Mouse (Mus musculus) heart, embryonic 13.5 days (tissue): ENCODE data around the gene Pdk3. TPM values are rescaled to one million over a fixed set of nuclear protein-coding genes. Genes with fewer than 3 reads are reported as not detected.

Experiments
- ATAC-seq: fragments of 200-750 bp; cut with Nextera tagmentation; 2 replicates; pipeline ENCODE4 v1.8.0; 2017; ENCODE audit warnings: moderate TSS enrichment; ENCODE audit not compliant: insufficient number of reproducible peaks, low FRiP score, low TSS enrichment; ENCODE audit errors: extremely low read depth
- H3K27ac ChIP-seq: fragments of 300-500 bp; sonication (generic); replicated peaks from 2 replicates; pipeline ENCODE4 v1.5.1; 2015; ENCODE audit warnings: moderate library complexity, mild to moderate bottlenecking, inconsistent platforms
- H3K27me3 ChIP-seq: fragments of 300-500 bp; sonication (generic); replicated peaks from 2 replicates; pipeline ENCODE4 v1.6.1; 2015; ENCODE audit warnings: mild to moderate bottlenecking, inconsistent platforms
- H3K36me3 ChIP-seq: fragments of 300-500 bp; sonication (generic); 2 replicates; pipeline ENCODE4 v1.6.1; 2015; ENCODE audit warnings: mild to moderate bottlenecking, inconsistent platforms
- H3K4me1 ChIP-seq: fragments of 300-500 bp; sonication (generic); 2 replicates; pipeline ENCODE4 v1.6.1; 2015; ENCODE audit warnings: inconsistent platforms
- H3K4me2 ChIP-seq: fragments of 300-500 bp; sonication (generic); 2 replicates; pipeline ENCODE4 v1.6.1; 2015; ENCODE audit warnings: inconsistent platforms, mild to moderate bottlenecking, moderate library complexity
- H3K4me3 ChIP-seq: fragments of 300-500 bp; sonication (generic); 2 replicates; pipeline ENCODE4 v1.5.1; 2015; ENCODE audit warnings: moderate library complexity, mild to moderate bottlenecking, inconsistent platforms
- H3K9ac ChIP-seq: fragments of 300-500 bp; sonication (generic); 2 replicates; pipeline ENCODE4 v1.6.1; 2015; ENCODE audit warnings: inconsistent platforms, mild to moderate bottlenecking, moderate library complexity
- H3K9me3 ChIP-seq: fragments of 300-500 bp; sonication (generic); 2 replicates; pipeline ENCODE4 v1.6.1; 2016; ENCODE audit warnings: inconsistent platforms
- WGBS: fragments of 180-500 bp; shearing (Covaris S2); methylation state at CpG from one replicate; pipeline ENCODE4 v1.1.7; 2015; ENCODE audit warnings: mixed read lengths; 5-methylcytosine and 5-hydroxymethylcytosine counted together
- polyA plus RNA-seq: library from polyadenylated mRNA; unstranded; fragments of >200 nt; fragmentation: Nextera tagmentation; extraction: Ambion mirVana; gene quantifications from 2 replicates; pipeline ENCODE4 v1.2.1, GENCODE M21; 2015

Pdk3 gene
- polyA plus RNA-seq, result 130 TPM in 2 replicates

GRCm38 (mm10) chrX:93831561-93832336 lies at the start of gene Pdk3:
Pdk3 (minus strand) TSS chrX:93832201.
- ATAC-seq, result peak; percentile 82
- H3K27me3 ChIP-seq, result no peaks in the 10 kb centered on the region
- peak within 1 kb of the TSS; percentile 86 for H3K9ac ChIP-seq
- peak within 1 kb of the TSS; percentile 93 for H3K27ac ChIP-seq
- H3K4me3 ChIP-seq, result peak within 1 kb of the TSS; percentile 67
- no peaks in the 10 kb centered on the region for H3K9me3 ChIP-seq
- H3K4me1 ChIP-seq, result peaks cover 10% of the 10 kb centered on the region
- H3K36me3 ChIP-seq, result no peaks in the 10 kb centered on the region
- WGBS, result 10% methylated on average over 60 of the region's 68 CpGs
- H3K4me2 ChIP-seq, result peak within 1 kb of the TSS; percentile 69

- H3K4me2 ChIP-seq, result no peak overlapping the region
- 70% methylated on average over 3 of the region's 3 CpGs for WGBS
Measured at GRCm38 (mm10) chrX:93877634-93878016, 45.6 kb upstream of the Pdk3 start.

GRCm38 (mm10) chrX:93876981-93877633 lies 45.1 kb upstream of the Pdk3 start:
- Histone ChIP-seq H3K27me3 (peaks cover 18% of the 10 kb centered on the region), H3K9me3 (no peaks in the 10 kb centered on the region), H3K36me3 (no peaks in the 10 kb centered on the region), H3K4me1 (no peaks in the 10 kb centered on the region), H3K4me3 (no peak overlapping the region), H3K4me2 (no peak overlapping the region), H3K9ac (no peak overlapping the region), H3K27ac (no peak overlapping the region)
- WGBS, result 80% methylated on average over 7 of the region's 7 CpGs
- no peak for ATAC-seq

More at GRCm38 (mm10) chrX:93877634-93878016, 45.6 kb upstream of the Pdk3 start:
- peaks cover 18% of the 10 kb centered on the region for H3K27me3 ChIP-seq
- ATAC-seq, result no peak
- no peak overlapping the region for H3K27ac ChIP-seq
- no peaks in the 10 kb centered on the region for H3K9me3 ChIP-seq
- no peaks in the 10 kb centered on the region for H3K36me3 ChIP-seq
- H3K9ac ChIP-seq, result no peak overlapping the region
- H3K4me3 ChIP-seq, result no peak overlapping the region
- no peaks in the 10 kb centered on the region for H3K4me1 ChIP-seq

- Histone ChIP-seq H3K9ac (no peak overlapping the region), H3K4me3 (no peak overlapping the region), H3K27ac (no peak overlapping the region; the same call in 1 of the 2 replicates), H3K27me3 (peaks cover 18% of the 10 kb centered on the region; the same call in 1 of the 2 replicates), H3K36me3 (no peaks in the 10 kb centered on the region), H3K9me3 (no peaks in the 10 kb centered on the region), H3K4me2 (no peak overlapping the region), H3K4me1 (0 out of 2 replicates have a peak, but pooled peaks cover 5% of the 10 kb centered on the region)
- ATAC-seq, result no peak
- WGBS, result 35% methylated on average over 2 of the region's 2 CpGs
Measured at GRCm38 (mm10) chrX:93863393-93863792, 31.4 kb upstream of the Pdk3 start.

GRCm38 (mm10) chrX:93862525-93863086 lies 30.6 kb upstream of the Pdk3 start:
- ATAC-seq, result no peak
- Histone ChIP-seq H3K9me3 (no peaks in the 10 kb centered on the region), H3K9ac (no peak overlapping the region), H3K27ac (no peak overlapping the region), H3K36me3 (no peaks in the 10 kb centered on the region), H3K27me3 (peaks cover 18% of the 10 kb centered on the region; the same call in 1 of the 2 replicates), H3K4me2 (no peak overlapping the region), H3K4me1 (0 out of 2 replicates have a peak, but pooled peaks cover 5% of the 10 kb centered on the region), H3K4me3 (no peak overlapping the region)
- WGBS, result 73% methylated on average over 4 of the region's 4 CpGs

GRCm38 (mm10) chrX:93857756-93858155 lies 25.8 kb upstream of the Pdk3 start:
- H3K9ac ChIP-seq, result no peak overlapping the region
- H3K4me1 ChIP-seq, result no peaks in the 10 kb centered on the region
- peaks cover 29% of the 10 kb centered on the region for H3K27me3 ChIP-seq
- H3K27ac ChIP-seq, result no peak overlapping the region
- no peak overlapping the region for H3K4me2 ChIP-seq
- no peaks in the 10 kb centered on the region for H3K36me3 ChIP-seq
- no peak for ATAC-seq
- 73% methylated on average over 3 of the region's 3 CpGs for WGBS
- no peak overlapping the region for H3K4me3 ChIP-seq
- no peaks in the 10 kb centered on the region for H3K9me3 ChIP-seq

- ATAC-seq, result no peak
- Histone ChIP-seq H3K4me2 (peak overlapping the region; percentile 69), H3K4me3 (peak overlapping the region; percentile 67), H3K27me3 (no peaks in the 10 kb centered on the region), H3K9ac (peak overlapping the region; percentile 86), H3K27ac (peak overlapping the region; percentile 93), H3K4me1 (peaks cover 10% of the 10 kb centered on the region), H3K36me3 (no peaks in the 10 kb centered on the region), H3K9me3 (no peaks in the 10 kb centered on the region)
- WGBS, result 27% methylated on average over 14 of the region's 14 CpGs
Measured at GRCm38 (mm10) chrX:93832337-93832884, 410 bp upstream of the Pdk3 start.

GRCm38 (mm10) chrX:93825787-93826186 lies 6.2 kb downstream of the Pdk3 start:
- WGBS, result 29% methylated on average over 2 of the region's 2 CpGs
- peaks cover 3% of the 10 kb centered on the region; the same call in 1 of the 2 replicates for H3K27me3 ChIP-seq
- ATAC-seq, result no peak
- no peak overlapping the region for H3K4me2 ChIP-seq
- peaks cover 15% of the 10 kb centered on the region for H3K4me1 ChIP-seq
- no peaks in the 10 kb centered on the region for H3K36me3 ChIP-seq
- no peak overlapping the region for H3K4me3 ChIP-seq
- no peak overlapping the region for H3K9ac ChIP-seq
- no peaks in the 10 kb centered on the region for H3K9me3 ChIP-seq
- H3K27ac ChIP-seq, result peak overlapping the region; percentile 73

- Histone ChIP-seq H3K36me3 (peaks cover 17% of the 10 kb centered on the region), H3K9ac (no peak overlapping the region), H3K9me3 (no peaks in the 10 kb centered on the region), H3K4me3 (no peak overlapping the region), H3K27me3 (no peaks in the 10 kb centered on the region; the same call in 1 of the 2 replicates), H3K4me1 (no peaks in the 10 kb centered on the region), H3K4me2 (no peak overlapping the region), H3K27ac (no peak overlapping the region)
- ATAC-seq, result no peak
- 91% methylated on average over 1 of the region's 1 CpGs for WGBS
Measured at GRCm38 (mm10) chrX:93808040-93808439, 24.0 kb downstream of the Pdk3 start.

GRCm38 (mm10) chrX:93793168-93793567 lies 38.8 kb downstream of the Pdk3 start:
- H3K27me3 ChIP-seq, result no peaks in the 10 kb centered on the region
- no peaks in the 10 kb centered on the region for H3K4me1 ChIP-seq
- no peak overlapping the region for H3K4me3 ChIP-seq
- H3K4me2 ChIP-seq, result no peak overlapping the region
- H3K9me3 ChIP-seq, result no peaks in the 10 kb centered on the region
- H3K36me3 ChIP-seq, result peaks cover 8% of the 10 kb centered on the region; the same call in 1 of the 2 replicates
- no peak overlapping the region for H3K9ac ChIP-seq
- no peak for ATAC-seq
- H3K27ac ChIP-seq, result no peak overlapping the region

- ATAC-seq, result no peak
- H3K4me1 ChIP-seq, result no peaks in the 10 kb centered on the region
- 0 out of 2 replicates have a peak, but pooled peaks cover 5% of the 10 kb centered on the region for H3K27me3 ChIP-seq
- H3K4me3 ChIP-seq, result no peak overlapping the region
- no peak overlapping the region for H3K9ac ChIP-seq
- H3K4me2 ChIP-seq, result no peak overlapping the region
- no peak overlapping the region for H3K27ac ChIP-seq
- peaks cover 6% of the 10 kb centered on the region; the same call in 1 of the 2 replicates for H3K36me3 ChIP-seq
- 75% methylated on average over 1 of the region's 1 CpGs for WGBS
- H3K9me3 ChIP-seq, result no peaks in the 10 kb centered on the region
Measured at GRCm38 (mm10) chrX:93789562-93789961, 42.4 kb downstream of the Pdk3 start.
